Mouse (Mus musculus) myocyte (in vitro differentiated cells): ENCODE measurements around the gene Ldhd. TPM values are rescaled to one million over a fixed set of nuclear protein-coding genes. Genes with fewer than 3 reads are reported as not detected.

Experiments used
- H3K27me3 ChIP-seq: one replicate; pipeline ENCODE4 v1.6.1; 2011; ENCODE audit not compliant: control insufficient read depth, insufficient read depth, insufficient read length
- H3K36me3 ChIP-seq: one replicate; pipeline ENCODE4 v1.6.1; 2011; ENCODE audit not compliant: control insufficient read depth, insufficient read depth
- H3K4me2 ChIP-seq: one replicate; pipeline ENCODE4 v1.6.1; 2011; ENCODE audit warnings: low read depth, control low read depth
- H3K4me3 ChIP-seq: one replicate; pipeline ENCODE4 v1.5.1; 2011; ENCODE audit warnings: mild to moderate bottlenecking, control low read depth, moderate library complexity
- H3K79me2 ChIP-seq: one replicate; pipeline ENCODE4 v1.6.1; 2011; ENCODE audit not compliant: control insufficient read depth, insufficient read depth
- H3ac ChIP-seq: one replicate; pipeline ENCODE4 v1.6.1; 2011; ENCODE audit not compliant: control insufficient read depth, insufficient read length
- CEBPB ChIP-seq: IDR thresholded peaks from 2 replicates; pipeline ENCODE4 v1.6.1; 2011; ENCODE audit warnings: mild to moderate bottlenecking, moderate library complexity; ENCODE audit not compliant: poor library complexity, insufficient read depth, severe bottlenecking
- E2F4 ChIP-seq: IDR thresholded peaks from one replicate; pipeline ENCODE4 v1.6.1; 2011; ENCODE audit warnings: mild to moderate bottlenecking, control low read depth, moderate library complexity; ENCODE audit not compliant: insufficient read depth
- MAX ChIP-seq: IDR thresholded peaks from one replicate; pipeline ENCODE4 v1.6.1; 2011; ENCODE audit warnings: low read depth, mild to moderate bottlenecking, control low read depth
- MYOD1 ChIP-seq, 3 experiments: IDR thresholded peaks; one replicate each; pipeline ENCODE4 v1.6.1; 2011; ENCODE audit warnings: control low read depth in 2 of 3, low read depth in 2 of 3, mild to moderate bottlenecking in 2 of 3, moderate library complexity in 1 of 3; ENCODE audit not compliant: insufficient read length in 2 of 3, control insufficient read depth in 1 of 3
- MYOG ChIP-seq, 3 experiments: IDR thresholded peaks; one replicate each; pipeline ENCODE4 v1.6.1; 2011; ENCODE audit warnings: control low read depth in 2 of 3, low read depth in 2 of 3, mild to moderate bottlenecking in 2 of 3; ENCODE audit not compliant: insufficient read length in 2 of 3, control insufficient read depth in 1 of 3, insufficient read depth in 1 of 3
- POLR2A ChIP-seq: IDR thresholded peaks from one replicate; pipeline ENCODE4 v1.6.1; 2011; ENCODE audit warnings: low read depth, mild to moderate bottlenecking, control low read depth, moderate library complexity; ENCODE audit not compliant: insufficient read length
- POLR2AphosphoS2 ChIP-seq: IDR thresholded peaks from one replicate; pipeline ENCODE4 v1.6.1; 2011; ENCODE audit warnings: low read depth, control low read depth; ENCODE audit not compliant: insufficient read length
- REST ChIP-seq: IDR thresholded peaks from one replicate; pipeline ENCODE4 v1.6.1; 2011; ENCODE audit warnings: mild to moderate bottlenecking, control low read depth, moderate library complexity; ENCODE audit not compliant: insufficient read depth, insufficient read length
- SRF ChIP-seq: IDR thresholded peaks from one replicate; pipeline ENCODE4 v1.6.1; 2011; ENCODE audit warnings: low read depth; ENCODE audit not compliant: control insufficient read depth, insufficient read length
- TCF12 ChIP-seq: IDR thresholded peaks from one replicate; pipeline ENCODE4 v1.6.1; 2011; ENCODE audit warnings: mild to moderate bottlenecking, control low read depth; ENCODE audit not compliant: poor library complexity, insufficient read depth, severe bottlenecking
- TCF3 ChIP-seq: IDR thresholded peaks from one replicate; pipeline ENCODE4 v1.6.1; 2011; ENCODE audit warnings: low read depth, control low read depth; ENCODE audit not compliant: insufficient read length
- USF1 ChIP-seq: IDR thresholded peaks from one replicate; pipeline ENCODE4 v1.6.1; 2011; ENCODE audit warnings: low read depth, mild to moderate bottlenecking, control low read depth, moderate library complexity
- polyA plus RNA-seq: library from polyadenylated mRNA; unstranded; fragments of >200 nt; fragmentation: generic; extraction: Trizol; gene quantifications from one replicate; pipeline ENCODE4 v1.2.1, GENCODE M21; 2012; ENCODE audit warnings: missing spikeins

The Ldhd gene
- polyA plus RNA-seq, 1 experiment: 0.16 TPM

DNA sequence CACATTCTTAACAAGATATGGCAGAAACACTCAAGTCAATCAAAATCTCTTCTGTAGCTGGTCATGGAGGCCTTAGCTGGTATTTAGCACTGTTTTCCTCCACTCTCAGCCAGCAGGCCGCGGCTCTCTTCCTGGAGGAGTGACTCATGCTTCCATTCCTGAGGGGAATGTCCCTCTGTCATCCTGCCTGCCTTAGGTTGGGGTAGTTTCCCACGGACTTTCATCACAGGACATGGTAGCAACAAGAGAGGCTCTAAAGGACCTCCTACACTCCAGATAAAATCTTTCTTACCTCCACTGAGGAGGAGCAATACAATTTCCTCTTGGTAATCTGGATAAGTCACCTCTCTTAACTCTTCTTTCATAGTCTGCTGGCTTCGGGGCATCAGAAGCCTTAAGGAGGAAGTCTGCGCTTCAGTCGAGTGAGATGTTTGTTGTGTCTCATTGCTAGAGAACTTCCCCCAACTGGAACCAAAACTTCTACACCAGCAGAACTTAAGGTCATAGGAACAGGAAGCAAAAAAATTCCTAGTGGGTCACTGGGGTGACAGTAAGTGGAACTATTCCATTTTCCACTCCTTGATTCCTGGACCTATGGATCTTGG lies 28.7 kb upstream of the Ldhd start:
- TF ChIP-seq MAX (no peak), MYOD1 (IDR thresholded peaks at IDR 0.05; ENCODE audit: control insufficient read depth in 1 of 3, insufficient read length in 2 of 3, low read depth in 2 of 3) (no peak), SRF (no peak), POLR2A (no peak), TCF12 (no peak)
- H3ac ChIP-seq: no peak overlapping the region

DNA sequence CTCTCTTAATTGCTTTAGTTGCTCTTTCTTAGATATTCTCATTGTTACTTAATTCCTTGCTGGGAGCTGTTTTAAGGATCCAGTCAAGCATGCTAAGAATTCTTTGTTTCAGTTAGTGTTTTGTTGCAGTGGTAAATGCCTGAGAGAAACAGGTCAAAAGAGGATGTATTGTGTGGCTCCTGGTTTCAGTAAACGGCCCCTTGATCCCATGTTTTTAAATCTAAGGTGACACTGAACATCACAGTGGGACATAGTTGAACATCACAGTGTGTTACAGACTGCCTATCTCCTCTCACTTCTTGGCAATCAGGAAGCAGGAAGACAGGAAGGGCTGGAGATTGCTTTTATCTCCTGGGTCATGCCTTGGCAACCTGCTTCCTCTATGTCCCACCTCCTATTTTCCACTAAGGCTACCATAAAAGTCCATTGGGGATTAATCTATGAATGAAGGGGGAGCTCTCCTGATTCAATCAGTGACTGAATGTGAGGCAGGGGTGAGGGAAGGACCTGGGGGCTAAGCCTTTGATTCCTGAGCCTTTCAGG lies 27.2 kb upstream of the Ldhd start:
- no peak overlapping the region for H3K4me3 ChIP-seq
- no peaks in the 10 kb centered on the region for H3K27me3 ChIP-seq
- H3ac ChIP-seq: no peak overlapping the region
- peaks cover 59% of the 10 kb centered on the region for H3K79me2 ChIP-seq
- peaks cover 6% of the 10 kb centered on the region for H3K36me3 ChIP-seq
- no peak overlapping the region for H3K4me2 ChIP-seq
- TF ChIP-seq MYOG (IDR thresholded peaks at IDR 0.05; ENCODE audit: control insufficient read depth in 1 of 3, insufficient read depth in 1 of 3, insufficient read length in 2 of 3, low read depth in 2 of 3) (no peak), USF1 (no peak), MYOD1 (IDR thresholded peaks at IDR 0.05; ENCODE audit: control insufficient read depth in 1 of 3, insufficient read length in 2 of 3, low read depth in 2 of 3) (no peak), POLR2A (no peak), REST (no peak), E2F4 (no peak), TCF3 (no peak), CEBPB (no peak), TCF12 (no peak), SRF (no peak), MAX (no peak), POLR2AphosphoS2 (no peak)

More for the DNA sequence above, 28.7 kb upstream of the Ldhd start:
- no peaks in the 10 kb centered on the region for H3K27me3 ChIP-seq
- H3K79me2 ChIP-seq: peaks cover 43% of the 10 kb centered on the region
- peak overlapping the region; percentile 15 for H3K4me2 ChIP-seq
- H3K4me3 ChIP-seq: no peak overlapping the region
- H3K36me3 ChIP-seq: peaks cover 4% of the 10 kb centered on the region

GRCm38 (mm10) chr8:111653524-111653923 lies 23.4 kb upstream of the Ldhd start:
- Histone ChIP-seq H3K27me3 (no peaks in the 10 kb centered on the region), H3K4me3 (no peak overlapping the region), H3ac (no peak overlapping the region), H3K4me2 (no peak overlapping the region), H3K36me3 (peaks cover 6% of the 10 kb centered on the region), H3K79me2 (peaks cover 92% of the 10 kb centered on the region)
- TF ChIP-seq SRF (no peak), E2F4 (no peak), USF1 (no peak), CEBPB (no peak), MYOG (IDR thresholded peaks at IDR 0.05; ENCODE audit: control insufficient read depth in 1 of 3, insufficient read depth in 1 of 3, insufficient read length in 2 of 3, low read depth in 2 of 3) (no peak), TCF12 (no peak), POLR2A (no peak), REST (no peak), TCF3 (no peak)

DNA sequence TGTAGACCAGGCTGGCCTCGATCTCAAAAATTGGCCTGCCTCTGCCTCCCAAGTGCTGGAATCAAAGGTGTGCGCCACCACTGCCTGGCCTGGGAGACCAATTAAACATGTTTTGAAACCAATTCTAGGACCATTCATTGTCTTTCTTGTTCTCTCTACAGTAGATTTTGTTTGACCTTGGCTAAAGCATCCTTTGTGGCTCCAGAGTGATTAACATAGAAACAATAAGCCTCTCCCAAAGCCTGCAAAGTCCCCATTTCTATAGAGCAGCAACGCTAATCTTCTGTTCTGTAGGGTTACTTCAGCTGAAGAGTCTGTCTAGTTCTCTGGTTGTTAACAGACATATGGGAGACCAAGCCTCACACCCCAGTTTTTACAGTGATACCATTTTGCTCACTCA lies 20.5 kb upstream of the Ldhd start:
- no peak overlapping the region for H3K4me3 ChIP-seq
- peaks cover 94% of the 10 kb centered on the region for H3K79me2 ChIP-seq

GRCm38 (mm10) chr8:111648834-111649233 lies 18.7 kb upstream of the Ldhd start:
- H3K4me3 ChIP-seq: no peak overlapping the region
- TF ChIP-seq MAX: no peak
- TF ChIP-seq CEBPB: no peak
- TF ChIP-seq USF1: no peak
- TF ChIP-seq SRF: no peak
- TF ChIP-seq MYOG (IDR thresholded peaks at IDR 0.05; ENCODE audit: control insufficient read depth in 1 of 3, insufficient read depth in 1 of 3, insufficient read length in 2 of 3, low read depth in 2 of 3): no peak
- no peak for TF ChIP-seq TCF3
- TF ChIP-seq MYOD1 (IDR thresholded peaks at IDR 0.05; ENCODE audit: control insufficient read depth in 1 of 3, insufficient read length in 2 of 3, low read depth in 2 of 3): no peak
- no peak for TF ChIP-seq POLR2A
- TF ChIP-seq E2F4: no peak
- TF ChIP-seq POLR2AphosphoS2: no peak
- TF ChIP-seq REST: no peak
- no peak for TF ChIP-seq TCF12
- H3K36me3 ChIP-seq: peaks cover 7% of the 10 kb centered on the region
- no peak overlapping the region for H3K4me2 ChIP-seq
- H3ac ChIP-seq: no peak overlapping the region
- H3K27me3 ChIP-seq: no peaks in the 10 kb centered on the region
- H3K79me2 ChIP-seq: peaks cover 84% of the 10 kb centered on the region

More for the DNA sequence above, 20.5 kb upstream of the Ldhd start:
- peaks cover 13% of the 10 kb centered on the region for H3K36me3 ChIP-seq
- TF ChIP-seq E2F4: no peak
- TF ChIP-seq SRF: no peak
- H3K27me3 ChIP-seq: no peaks in the 10 kb centered on the region
- no peak overlapping the region for H3ac ChIP-seq
- H3K4me2 ChIP-seq: no peak overlapping the region
